Mouse (Mus musculus): ENCODE results near the gene Stbd1. TPM values are rescaled to one million over a fixed set of nuclear protein-coding genes. Genes with fewer than 3 reads are reported as not detected.

Gene Stbd1
- polyA plus RNA-seq, 1 experiment from 2014 or later = 7.6 TPM

DNA sequence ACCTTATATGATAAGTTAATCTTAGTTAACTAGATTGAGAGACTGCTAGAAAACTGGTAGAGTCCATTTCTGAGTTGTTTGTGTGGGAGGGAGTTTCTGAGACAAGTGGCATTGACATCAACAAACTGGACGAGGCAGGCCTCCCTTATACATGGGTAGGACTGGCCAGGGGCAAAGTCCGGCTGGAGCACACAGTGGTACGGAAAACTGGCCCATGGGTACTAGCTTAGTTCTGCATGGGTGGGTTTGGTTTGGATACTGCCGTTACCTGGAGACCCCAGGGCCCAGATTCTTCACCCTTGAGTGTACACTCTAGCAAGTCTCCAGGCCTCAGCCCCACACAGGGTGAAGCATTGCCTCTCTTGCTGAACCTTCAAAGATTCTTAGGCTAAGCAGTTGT is 9.9 kb downstream of the Stbd1 start:
- WGBS = 89% methylated on average over 4 of the region's 4 CpGs
- no peak overlapping the region for H3K9ac ChIP-seq (ENCODE audit: low read length)
- no peaks in the 10 kb centered on the region for H3K9me3 ChIP-seq (ENCODE audit: control insufficient read depth, low read length)
- no peak for DNase-seq (ENCODE audit: low spot score)
- H3K4me3 ChIP-seq (ENCODE audit: low read depth, low read length) = no peak overlapping the region
- no peaks in the 10 kb centered on the region for H3K27me3 ChIP-seq (ENCODE audit: control insufficient read depth, insufficient read depth, low read length)
- no peaks in the 10 kb centered on the region for H3K36me3 ChIP-seq (ENCODE audit: control insufficient read depth, insufficient read depth, low read length)
- ATAC-seq (ENCODE audit: insufficient number of reproducible peaks, low FRiP score, low TSS enrichment, low read depth) = no peak
- H3K27ac ChIP-seq (replicated peaks; ENCODE audit: low read depth, low read length) = no peak overlapping the region
- no peak overlapping the region for H3K4me2 ChIP-seq (ENCODE audit: low read depth, severe bottlenecking)
- no peaks in the 10 kb centered on the region for H3K4me1 ChIP-seq (ENCODE audit: control insufficient read depth, insufficient read depth, low read length)

DNA sequence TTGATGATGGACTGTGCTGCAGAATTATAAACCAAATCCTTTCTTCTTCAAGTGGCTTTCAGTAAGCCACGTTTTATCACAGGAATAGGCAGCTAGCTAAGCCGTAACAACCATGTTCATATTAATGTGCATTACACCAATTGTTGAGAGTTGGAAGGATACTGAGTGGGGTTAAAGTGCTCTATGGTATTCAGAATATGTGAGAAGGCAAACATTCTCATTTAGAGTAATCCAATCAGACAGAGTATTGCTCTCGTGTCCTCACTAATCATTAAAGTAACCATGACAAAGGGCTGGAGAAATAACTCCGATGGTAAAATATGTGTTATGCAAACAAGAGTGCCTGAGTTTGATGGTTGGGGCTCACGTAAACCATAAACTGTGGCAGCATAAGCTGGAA is 19.0 kb downstream of the Stbd1 start:
- Histone ChIP-seq H3K27ac (replicated peaks; ENCODE audit: low read depth, low read length) (no peak overlapping the region), H3K36me3 (ENCODE audit: control insufficient read depth, insufficient read depth, low read length) (no peaks in the 10 kb centered on the region), H3K27me3 (ENCODE audit: control insufficient read depth, insufficient read depth, low read length) (no peaks in the 10 kb centered on the region), H3K9ac (ENCODE audit: low read length) (no peak overlapping the region), H3K4me2 (ENCODE audit: low read depth, severe bottlenecking) (no peak overlapping the region), H3K9me3 (ENCODE audit: control insufficient read depth, low read length) (no peaks in the 10 kb centered on the region), H3K4me3 (ENCODE audit: low read depth, low read length) (no peak overlapping the region), H3K4me1 (ENCODE audit: control insufficient read depth, insufficient read depth, low read length) (no peaks in the 10 kb centered on the region)
- 87% methylated on average over 5 of the region's 5 CpGs for WGBS
- DNase-seq (ENCODE audit: low spot score) (no peak), ATAC-seq (ENCODE audit: insufficient number of reproducible peaks, low FRiP score, low TSS enrichment, low read depth) (no peak)

DNA sequence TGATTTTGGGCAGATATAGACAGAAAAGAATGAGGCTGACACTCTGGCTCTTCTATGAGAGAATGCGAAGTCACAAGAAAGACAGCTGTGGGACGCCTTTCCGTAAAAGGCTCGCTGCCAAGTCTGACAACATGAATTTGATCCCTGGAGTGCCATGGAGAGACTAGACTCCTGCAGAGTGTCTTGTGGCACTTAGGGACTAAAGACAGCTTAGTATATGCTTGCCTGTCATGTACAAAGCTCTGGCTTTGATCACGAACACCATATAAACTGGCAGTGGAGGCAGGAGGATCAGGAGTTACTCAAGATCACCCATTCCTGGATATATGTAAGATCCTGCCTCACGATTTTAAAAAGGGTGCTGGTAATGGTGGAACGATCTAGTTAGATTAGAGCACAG is 25.1 kb downstream of the Stbd1 start:
- no peaks in the 10 kb centered on the region for H3K4me1 ChIP-seq (ENCODE audit: control insufficient read depth, insufficient read depth, low read length)
- no peak overlapping the region for H3K4me2 ChIP-seq (ENCODE audit: low read depth, severe bottlenecking)
- DNase-seq (ENCODE audit: low spot score) (peak; percentile 27), ATAC-seq (ENCODE audit: insufficient number of reproducible peaks, low FRiP score, low TSS enrichment, low read depth) (no peak)
- H3K4me3 ChIP-seq (ENCODE audit: low read depth, low read length) = no peak overlapping the region
- H3K9me3 ChIP-seq (ENCODE audit: control insufficient read depth, low read length) = no peaks in the 10 kb centered on the region
- no peak overlapping the region for H3K9ac ChIP-seq (ENCODE audit: low read length)
- H3K27me3 ChIP-seq (ENCODE audit: control insufficient read depth, insufficient read depth, low read length) = no peaks in the 10 kb centered on the region
- no peak overlapping the region for H3K27ac ChIP-seq (replicated peaks; ENCODE audit: low read depth, low read length)
- no peaks in the 10 kb centered on the region for H3K36me3 ChIP-seq (ENCODE audit: control insufficient read depth, insufficient read depth, low read length)
- WGBS = 43% methylated on average over 7 of the region's 7 CpGs

- ATAC-seq (ENCODE audit: insufficient number of reproducible peaks, low FRiP score, low TSS enrichment, low read depth) = no peak
- Histone ChIP-seq H3K36me3 (ENCODE audit: control insufficient read depth, insufficient read depth, low read length) (no peaks in the 10 kb centered on the region), H3K9me3 (ENCODE audit: control insufficient read depth, low read length) (no peaks in the 10 kb centered on the region), H3K27ac (replicated peaks; ENCODE audit: low read depth, low read length) (no peak overlapping the region), H3K27me3 (ENCODE audit: control insufficient read depth, insufficient read depth, low read length) (no peaks in the 10 kb centered on the region), H3K4me2 (ENCODE audit: low read depth, severe bottlenecking) (no peak overlapping the region), H3K4me1 (ENCODE audit: control insufficient read depth, insufficient read depth, low read length) (no peaks in the 10 kb centered on the region), H3K4me3 (ENCODE audit: low read depth, low read length) (no peak overlapping the region), H3K9ac (ENCODE audit: low read length) (no peak overlapping the region)
- 66% methylated on average over 4 of the region's 4 CpGs for WGBS
- DNase-seq (ENCODE audit: low spot score) = no peak
Observed at GRCm38 (mm10) chr5:92633526-92633925, 30.7 kb downstream of the Stbd1 start.

- DNase-seq (ENCODE audit: low spot score) (no peak), ATAC-seq (ENCODE audit: insufficient number of reproducible peaks, low FRiP score, low TSS enrichment, low read depth) (no peak)
- no peak overlapping the region for H3K4me2 ChIP-seq (ENCODE audit: low read depth, severe bottlenecking)
- H3K9me3 ChIP-seq (ENCODE audit: control insufficient read depth, low read length) = no peaks in the 10 kb centered on the region
- no peak overlapping the region for H3K4me3 ChIP-seq (ENCODE audit: low read depth, low read length)
- H3K36me3 ChIP-seq (ENCODE audit: control insufficient read depth, insufficient read depth, low read length) = no peaks in the 10 kb centered on the region
- no peaks in the 10 kb centered on the region for H3K4me1 ChIP-seq (ENCODE audit: control insufficient read depth, insufficient read depth, low read length)
- 80% methylated on average over 3 of the region's 3 CpGs for WGBS
- no peak overlapping the region for H3K27ac ChIP-seq (replicated peaks; ENCODE audit: low read depth, low read length)
- no peak overlapping the region for H3K9ac ChIP-seq (ENCODE audit: low read length)
- no peaks in the 10 kb centered on the region for H3K27me3 ChIP-seq (ENCODE audit: control insufficient read depth, insufficient read depth, low read length)
Observed at GRCm38 (mm10) chr5:92634916-92635315, 32.1 kb downstream of the Stbd1 start.

- no peaks in the 10 kb centered on the region for H3K27me3 ChIP-seq (ENCODE audit: control insufficient read depth, insufficient read depth, low read length)
- no peak overlapping the region for H3K4me2 ChIP-seq (ENCODE audit: low read depth, severe bottlenecking)
- H3K27ac ChIP-seq (replicated peaks; ENCODE audit: low read depth, low read length) = no peak overlapping the region
- no peaks in the 10 kb centered on the region for H3K36me3 ChIP-seq (ENCODE audit: control insufficient read depth, insufficient read depth, low read length)
- no peak overlapping the region for H3K4me3 ChIP-seq (ENCODE audit: low read depth, low read length)
- no peak overlapping the region for H3K9ac ChIP-seq (ENCODE audit: low read length)
- ATAC-seq (ENCODE audit: insufficient number of reproducible peaks, low FRiP score, low TSS enrichment, low read depth) (no peak), DNase-seq (ENCODE audit: low spot score) (no peak)
- no peaks in the 10 kb centered on the region for H3K4me1 ChIP-seq (ENCODE audit: control insufficient read depth, insufficient read depth, low read length)
- WGBS = 83% methylated on average over 5 of the region's 5 CpGs
- H3K9me3 ChIP-seq (ENCODE audit: control insufficient read depth, low read length) = no peaks in the 10 kb centered on the region
Observed at GRCm38 (mm10) chr5:92635891-92636290, 33.0 kb downstream of the Stbd1 start.

DNA sequence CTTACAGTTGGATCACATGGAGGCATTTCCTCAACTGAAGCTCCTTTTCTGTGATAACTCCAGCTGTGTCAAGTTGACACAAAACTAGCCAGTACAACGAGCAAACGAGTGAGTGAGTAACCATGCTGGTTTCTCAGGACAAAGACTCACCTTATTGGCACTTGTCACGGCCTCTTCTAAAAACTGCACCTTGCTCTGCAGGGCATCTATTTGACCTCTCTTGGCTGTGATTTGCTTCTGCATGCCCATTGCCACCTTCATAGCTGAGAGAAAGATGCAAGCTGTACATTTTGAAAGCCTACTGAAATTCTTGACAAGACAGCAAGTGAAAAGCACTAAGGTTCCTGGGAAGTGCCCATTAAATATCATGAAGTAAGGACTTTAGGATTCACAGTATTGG is 38.0 kb downstream of the Stbd1 start:
- DNase-seq (ENCODE audit: low spot score) (no peak), ATAC-seq (ENCODE audit: insufficient number of reproducible peaks, low FRiP score, low TSS enrichment, low read depth) (no peak)
- Histone ChIP-seq H3K4me2 (ENCODE audit: low read depth, severe bottlenecking) (no peak overlapping the region), H3K4me1 (ENCODE audit: control insufficient read depth, insufficient read depth, low read length) (no peaks in the 10 kb centered on the region), H3K27ac (replicated peaks; ENCODE audit: low read depth, low read length) (no peak overlapping the region), H3K9me3 (ENCODE audit: control insufficient read depth, low read length) (no peaks in the 10 kb centered on the region), H3K27me3 (ENCODE audit: control insufficient read depth, insufficient read depth, low read length) (no peaks in the 10 kb centered on the region), H3K36me3 (ENCODE audit: control insufficient read depth, insufficient read depth, low read length) (no peaks in the 10 kb centered on the region), H3K4me3 (ENCODE audit: low read depth, low read length) (no peak overlapping the region), H3K9ac (ENCODE audit: low read length) (no peak overlapping the region)
- WGBS = 84% methylated on average over 3 of the region's 3 CpGs

Other genes starting within 250 kb of the Stbd1 start
- gene Nup54, start 167.8 kb upstream of the Stbd1 start, polyA plus RNA-seq (2014; fragmentation: Nextera tagmentation; extraction: Ambion mirVana) = 77.4 and 77.5 TPM in 2 replicates
- 6.3 and 7.0 TPM in 2 replicates for gene Scarb2, start 96.2 kb upstream of the Stbd1 start, polyA plus RNA-seq (2014; fragmentation: Nextera tagmentation; extraction: Ambion mirVana)
- not detected in 2 replicates for gene Fam47e, start 48.0 kb upstream of the Stbd1 start, polyA plus RNA-seq (2014; fragmentation: Nextera tagmentation; extraction: Ambion mirVana)
- 0.62 and 0.69 TPM in 2 replicates for gene Ccdc158, start 72.2 kb downstream of the Stbd1 start, polyA plus RNA-seq (2014; fragmentation: Nextera tagmentation; extraction: Ambion mirVana)
- gene Shroom3, start 80.4 kb downstream of the Stbd1 start, polyA plus RNA-seq (2014; fragmentation: Nextera tagmentation; extraction: Ambion mirVana) = 3.8 and 5.8 TPM in 2 replicates